Comparison of ENCODE assay signal across 26 mouse cellular contexts in genomic region chr12:33210856-33211255, GRCm38 (mm10).
DNase-seq lines count a peak whose midpoint lies in the region; ATAC-seq and TF ChIP-seq lines count a peak whose summit lies in the region.
"Had no signal": no experiment of that assay in that cellular context is flagged by ENCODE, and none has a peak within 500 bp of the region (broad histone marks: within the 10 kb centered on the region; RNA-seq: fewer than 3 reads in every experiment).

No protein-coding gene starts in this region.

- no peak overlapping the region for H3K4me3 ChIP-seq in liver, embryonic 13.5 days (replicated peaks)
- no peak overlapping the region for H3K4me3 ChIP-seq in liver, postnatal 0 days (ENCODE audit: low read depth, low read length)
- H3K4me3 ChIP-seq in neural tube, embryonic 14.5 days (ENCODE audit: low read depth, low read length): no peak overlapping the region
- no peak overlapping the region for H3K4me3 ChIP-seq in G1E (ENCODE audit: low read depth, low read length)
- no peak overlapping the region for H3K4me3 ChIP-seq in intestine, postnatal 0 days (ENCODE audit: low read depth, low read length)
- H3K4me3 ChIP-seq: embryonic facial prominence, embryonic 13.5 days; embryonic facial prominence, embryonic 15.5 days; erythroblast, embryonic 14.5 days; forebrain, embryonic 10.5 days; forebrain, embryonic 12.5 days had no signal

- H3K4me1 ChIP-seq in liver, embryonic 13.5 days (replicated peaks): peaks cover 18% of the 10 kb centered on the region
- no peaks in the 10 kb centered on the region; the same call in 1 of the 2 replicates for H3K4me1 ChIP-seq in liver, postnatal 0 days (ENCODE audit: insufficient read depth)
- H3K4me1 ChIP-seq in neural tube, embryonic 14.5 days (ENCODE audit: control insufficient read depth, insufficient read depth, low read length): 0 out of 2 replicates have a peak, but pooled peaks cover 1% of the 10 kb centered on the region
- peaks cover 19% of the 10 kb centered on the region for H3K4me1 ChIP-seq in G1E (ENCODE audit: insufficient read depth, low read depth, low read length)
- no peaks in the 10 kb centered on the region for H3K4me1 ChIP-seq in intestine, postnatal 0 days (replicated peaks; ENCODE audit: control insufficient read depth, insufficient read depth, low read length)
- H3K4me1 ChIP-seq: forebrain, embryonic 10.5 days; forebrain, embryonic 12.5 days had no signal

- no peak for ATAC-seq in liver, embryonic 13.5 days (ENCODE audit: low read depth)
- no peak for ATAC-seq in liver, postnatal 0 days
- ATAC-seq in neural tube, embryonic 14.5 days (ENCODE audit: low read depth): 0 out of 2 replicates have a peak, but pooled peaks have one; percentile 22
- ATAC-seq in G1E (ENCODE audit: extremely low read depth, insufficient number of reproducible peaks, low FRiP score, poor library complexity, severe bottlenecking): peak; percentile 55; the same call in 1 of the 2 replicates
- no peak for ATAC-seq in intestine, postnatal 0 days
- ATAC-seq: activated CD4-positive, CD25-positive, alpha-beta regulatory T cell, adult 4 months; forebrain, embryonic 14.5 days; forebrain, embryonic 16.5 days; Patski had no signal

- no peak overlapping the region for H3K4me2 ChIP-seq in liver, embryonic 13.5 days
- no peak overlapping the region for H3K4me2 ChIP-seq in liver, postnatal 0 days (ENCODE audit: low read depth, low read length)
- no peak overlapping the region for H3K4me2 ChIP-seq in neural tube, embryonic 14.5 days (ENCODE audit: low read depth, low read length)
- H3K4me2 ChIP-seq in intestine, postnatal 0 days (replicated peaks; ENCODE audit: low read depth): no peak overlapping the region
- H3K4me2 ChIP-seq: embryonic facial prominence, embryonic 13.5 days; embryonic facial prominence, embryonic 15.5 days; forebrain, embryonic 12.5 days had no signal

- no peaks in the 10 kb centered on the region for H3K36me3 ChIP-seq in liver, embryonic 13.5 days
- peaks cover 3% of the 10 kb centered on the region; the same call in 1 of the 2 replicates for H3K36me3 ChIP-seq in liver, postnatal 0 days (replicated peaks; ENCODE audit: insufficient read depth, low read length)
- H3K36me3 ChIP-seq in neural tube, embryonic 14.5 days (ENCODE audit: control insufficient read depth, insufficient read depth, low read length): no peaks in the 10 kb centered on the region
- peaks cover 44% of the 10 kb centered on the region for H3K36me3 ChIP-seq in G1E (replicated peaks)
- H3K36me3 ChIP-seq in intestine, postnatal 0 days (ENCODE audit: control insufficient read depth, insufficient read depth): no peaks in the 10 kb centered on the region
- H3K36me3 ChIP-seq: embryonic facial prominence, embryonic 13.5 days; embryonic facial prominence, embryonic 15.5 days had no signal

- H3K27ac ChIP-seq in liver, embryonic 13.5 days: peak overlapping the region; percentile 36; the same call in 1 of the 2 replicates
- no peak overlapping the region for H3K27ac ChIP-seq in liver, postnatal 0 days (ENCODE audit: low read depth)
- H3K27ac ChIP-seq in neural tube, embryonic 14.5 days (ENCODE audit: low read depth, low read length): no peak overlapping the region
- no peak overlapping the region for H3K27ac ChIP-seq in intestine, postnatal 0 days (ENCODE audit: low read depth, low read length)
- H3K27ac ChIP-seq: embryonic facial prominence, embryonic 13.5 days; embryonic facial prominence, embryonic 15.5 days; forebrain, embryonic 10.5 days; forebrain, embryonic 12.5 days had no signal

- 42% methylated on average over 4 of the region's 4 CpGs for WGBS in liver, embryonic 13.5 days (ENCODE audit: insufficient replicate concordance)
- 51% methylated on average over 4 of the region's 4 CpGs for WGBS in liver, postnatal 0 days (ENCODE audit: insufficient replicate concordance)
- 65% methylated on average over 4 of the region's 4 CpGs for WGBS in neural tube, embryonic 14.5 days
- 62% methylated on average over 4 of the region's 4 CpGs for WGBS in intestine, postnatal 0 days

- TF ChIP-seq EP300 in liver, postnatal 0 days (IDR thresholded peaks at IDR 0.05; ENCODE audit: low read depth): no peak

- H3K9ac ChIP-seq in liver, embryonic 13.5 days: no peak overlapping the region
- no peak overlapping the region for H3K9ac ChIP-seq in liver, postnatal 0 days (replicated peaks)
- no peak overlapping the region for H3K9ac ChIP-seq in neural tube, embryonic 14.5 days (replicated peaks; ENCODE audit: low read depth, low read length)
- no peak overlapping the region for H3K9ac ChIP-seq in intestine, postnatal 0 days (ENCODE audit: low read depth, low read length)
- H3K9ac ChIP-seq: embryonic facial prominence, embryonic 13.5 days; embryonic facial prominence, embryonic 15.5 days; forebrain, embryonic 12.5 days had no signal

- H3K9me3 ChIP-seq in liver, embryonic 13.5 days (replicated peaks): no peaks in the 10 kb centered on the region
- H3K9me3 ChIP-seq in liver, postnatal 0 days (ENCODE audit: low read length): no peaks in the 10 kb centered on the region
- no peaks in the 10 kb centered on the region for H3K9me3 ChIP-seq in neural tube, embryonic 14.5 days (ENCODE audit: control insufficient read depth, low read length)
- no peaks in the 10 kb centered on the region for H3K9me3 ChIP-seq in G1E (replicated peaks)
- no peaks in the 10 kb centered on the region for H3K9me3 ChIP-seq in intestine, postnatal 0 days (ENCODE audit: control insufficient read depth)
- H3K9me3 ChIP-seq: embryonic facial prominence, embryonic 13.5 days; embryonic facial prominence, embryonic 15.5 days; forebrain, embryonic 10.5 days; forebrain, embryonic 12.5 days had no signal

- no peak for TF ChIP-seq CTCF in liver, postnatal 0 days (IDR thresholded peaks at IDR 0.05; ENCODE audit: low read depth)
- TF ChIP-seq CTCF in G1E (IDR thresholded peaks at IDR 0.05; ENCODE audit: low read depth, low read length): no peak
- TF ChIP-seq CTCF in intestine, postnatal 0 days (IDR thresholded peaks at IDR 0.05; ENCODE audit: low read depth): no peak

- DNase-seq in liver, embryonic 13.5 days: no peak
- no peak for DNase-seq in liver, postnatal 0 days
- no peak for DNase-seq in neural tube, embryonic 10.5 days (ENCODE audit: extremely low spot score, low spot score)
- no peak for DNase-seq in G1E (ENCODE audit: low spot score)
- DNase-seq in c-Kit-positive CD71-positive TER-119-positive erythroid progenitor cells, embryonic 14.5 days (ENCODE audit: low spot score): no peak
- DNase-seq: adrenal gland, adult 8-10 months; adrenal gland, postnatal 14 days; adrenal gland, postnatal 36 days; cerebellum, adult 11 months; cerebellum, adult 18-20 months; cerebellum, adult 8-10 months; cerebellum, adult 9-11 months; cerebellum, postnatal 14 days; cerebellum, postnatal 36 days; embryo, embryonic 11 days had no signal

- H3K27me3 ChIP-seq in liver, embryonic 13.5 days: no peaks in the 10 kb centered on the region
- no peaks in the 10 kb centered on the region for H3K27me3 ChIP-seq in liver, postnatal 0 days (ENCODE audit: insufficient read depth, low read length)
- H3K27me3 ChIP-seq in neural tube, embryonic 14.5 days (ENCODE audit: control insufficient read depth, insufficient read depth, low read length): no peaks in the 10 kb centered on the region
- no peaks in the 10 kb centered on the region for H3K27me3 ChIP-seq in G1E (ENCODE audit: insufficient read depth, low read length)
- no peaks in the 10 kb centered on the region for H3K27me3 ChIP-seq in intestine, postnatal 0 days (replicated peaks; ENCODE audit: control insufficient read depth, insufficient read depth, low read length)
- H3K27me3 ChIP-seq: embryonic facial prominence, embryonic 13.5 days; embryonic facial prominence, embryonic 15.5 days; Patski had no signal

Comparison
In these comparisons a context has a peak if more than half of its experiments do, and no peak if none do; other contexts are left out.
1. ATAC-seq: peak in neural tube, embryonic 14.5 days (single experiment) and G1E (single experiment); none in liver, embryonic 13.5 days (single experiment), liver, postnatal 0 days (single experiment) and intestine, postnatal 0 days (single experiment).